Mouse (Mus musculus): ENCODE measurements around the gene Eddm3b. TPM values are rescaled to one million over a fixed set of nuclear protein-coding genes. Genes with fewer than 3 reads are reported as not detected.

Gene Eddm3b
- total RNA-seq, 2 experiments from 2014 or later: not detected

Other genes starting within 250 kb of the Eddm3b start
- gene Tep1, start 243.9 kb upstream of the Eddm3b start, total RNA-seq (2021): 1 to 10 TPM; 6.6 to 8.8 TPM
- 100 to 1,000 TPM; 100 to 136 TPM for gene Klhl33, start 216.9 kb upstream of the Eddm3b start, total RNA-seq (2021)
- 10 to 100 TPM; 38.3 to 46.7 TPM for gene Osgep, start 189.5 kb upstream of the Eddm3b start, total RNA-seq (2021)
- gene Apex1, start 189.5 kb upstream of the Eddm3b start, total RNA-seq (2021): 10 to 100 TPM; 26.9 to 28.6 TPM
- 10 to 100 TPM; 12.4 to 15.4 TPM for gene Pip4p1, start 183.6 kb upstream of the Eddm3b start, total RNA-seq (2021)
- gene Pnp, start 183.3 kb upstream of the Eddm3b start, total RNA-seq (2021): 1 to 10 TPM; 3.9 to 4.3 TPM
- gene Gm49342, start 169.9 kb upstream of the Eddm3b start, total RNA-seq (2021): 1 to 10 TPM; 2.4 to 5.2 TPM
- under 1 TPM in 1 of 2 experiments, not detected in 1; 0.41 TPM for gene Pnp2, start 158.4 kb upstream of the Eddm3b start, total RNA-seq (2021)
- gene Rnase10, start 106.7 kb upstream of the Eddm3b start, total RNA-seq (2021): not detected
- gene Rnase9, start 72.6 kb upstream of the Eddm3b start, total RNA-seq (2021): not detected
- not detected for gene Rnase11, start 64.3 kb upstream of the Eddm3b start, total RNA-seq (2021)
- not detected for gene Rnase12, start 56.8 kb upstream of the Eddm3b start, total RNA-seq (2021)
- gene Olfr750, start 40.0 kb upstream of the Eddm3b start, total RNA-seq (2021): not detected
- gene Rnase4, start 23.3 kb upstream of the Eddm3b start, total RNA-seq (2021): 10 to 100 TPM; 30.2 to 30.3 TPM
- gene Ang, start 23.3 kb upstream of the Eddm3b start, total RNA-seq (2021): 1 to 10 TPM; 3.1 TPM
- under 1 TPM in 1 of 2 experiments, not detected in 1; 0.22 TPM for gene Rnase6, start 9.5 kb downstream of the Eddm3b start, total RNA-seq (2021)
- not detected for gene Rnase1, start 32.4 kb downstream of the Eddm3b start, total RNA-seq (2021)
- gene Rnase2b, start 47.8 kb downstream of the Eddm3b start, total RNA-seq (2021): not detected
- gene Ang2, start 84.7 kb downstream of the Eddm3b start, total RNA-seq (2021): not detected
- gene Ear14, start 89.0 kb downstream of the Eddm3b start, total RNA-seq (2021): not detected
- gene Rnase2a, start 141.7 kb downstream of the Eddm3b start, total RNA-seq (2021): 1 to 10 TPM in 1 of 2 experiments, under 1 TPM in 1; 0.94 to 1.7 TPM
- gene Gm7247, start 247.3 kb downstream of the Eddm3b start, total RNA-seq (2021): not detected